Mouse (Mus musculus): ENCODE data around the gene Trpm8.

DNA sequence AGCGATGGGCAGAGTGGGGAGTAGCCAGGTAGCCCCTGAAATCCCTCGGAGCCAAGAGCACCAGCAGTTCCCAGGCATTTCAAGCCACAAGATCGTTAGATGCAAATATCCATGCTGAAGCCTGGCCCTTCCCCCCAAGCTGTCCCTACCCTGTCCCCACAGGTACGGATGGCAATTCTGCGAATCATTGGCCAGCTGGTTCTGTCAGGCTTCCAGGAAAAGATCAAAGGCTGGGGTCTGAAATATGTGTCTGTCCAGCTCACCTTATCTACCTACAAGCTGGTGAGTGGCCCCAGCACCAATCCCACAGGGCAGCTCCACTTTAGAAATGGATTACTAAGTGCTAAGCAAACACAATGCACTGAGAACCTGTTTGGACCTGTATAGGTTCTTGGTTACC lies 40.1 kb upstream of the Trpm8 start:
- no peak for TF ChIP-seq GATA1 (IDR thresholded peaks at IDR 0.05; ENCODE audit: low read length)
- TF ChIP-seq TAL1 (IDR thresholded peaks at IDR 0.05; ENCODE audit: low read length) = no peak
